ENCODE assay signal across 16 mouse cellular contexts in the genomic region with DNA sequence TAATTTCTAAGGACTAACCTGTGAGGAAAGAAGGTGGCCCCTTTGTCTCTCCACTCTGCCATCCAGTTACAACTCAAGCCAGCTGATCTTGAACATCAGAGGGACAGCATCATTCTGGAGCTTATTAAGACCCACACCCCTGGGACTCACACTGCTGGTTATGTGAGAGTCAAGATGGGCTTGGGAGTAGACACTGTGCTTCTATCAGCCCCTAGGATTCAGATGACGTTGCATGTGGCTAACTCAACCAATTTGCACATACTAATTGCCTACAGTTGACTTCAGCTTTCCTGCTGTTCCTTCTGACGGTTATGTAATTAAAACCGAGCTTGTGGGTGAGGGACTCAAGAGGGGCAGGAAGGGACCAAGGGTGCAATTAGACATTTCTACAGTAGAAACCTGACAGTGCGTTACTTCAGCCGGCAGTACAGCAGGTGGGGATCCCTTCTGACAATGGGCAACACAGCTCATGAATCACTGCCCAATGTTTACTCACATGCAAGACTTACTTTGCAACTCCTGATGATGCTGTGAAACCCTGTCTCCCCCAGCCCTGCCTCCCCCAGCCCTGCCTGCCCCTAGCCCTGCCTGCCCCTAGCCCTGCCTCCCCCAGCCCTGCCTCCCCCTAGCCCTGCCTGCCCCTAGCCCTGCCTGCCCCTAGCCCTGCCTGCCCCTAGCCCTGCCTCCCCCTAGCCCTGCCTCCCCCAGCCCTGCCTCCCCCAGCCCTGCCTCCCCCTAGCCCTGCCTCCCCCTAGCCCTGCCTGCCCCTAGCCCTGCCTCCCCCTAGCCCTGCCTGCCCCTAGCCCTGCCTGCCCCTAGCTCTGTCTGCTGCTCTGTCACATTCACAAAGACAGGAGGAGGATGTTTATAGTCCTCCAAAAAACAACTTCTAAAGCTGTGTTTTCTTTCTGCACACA.
DNase-seq lines count a peak whose midpoint lies in the region; ATAC-seq and TF ChIP-seq lines count a peak whose summit lies in the region.
"Had no signal": no experiment of that assay in that cellular context is flagged by ENCODE, and none has a peak within 500 bp of the region (broad histone marks: within the 10 kb centered on the region; RNA-seq: fewer than 3 reads in every experiment).

No protein-coding gene starts in this region.

- 42% methylated on average over 5 of the region's 5 CpGs for WGBS in midbrain, postnatal 0 days
- 50% methylated on average over 5 of the region's 5 CpGs for WGBS in midbrain, embryonic 13.5 days

- no peaks in the 10 kb centered on the region for H3K27me3 ChIP-seq in midbrain, postnatal 0 days (ENCODE audit: insufficient read depth, low read length)
- no peaks in the 10 kb centered on the region for H3K27me3 ChIP-seq in midbrain, embryonic 13.5 days
- H3K27me3 ChIP-seq: heart, embryonic 15.5 days; limb, embryonic 15.5 days; Patski had no signal

- ATAC-seq in midbrain, postnatal 0 days (ENCODE audit: low FRiP score): no peak
- ATAC-seq in midbrain, embryonic 13.5 days: no peak
- no peak for ATAC-seq in erythroblast, adult 5-6 weeks (replicated peaks; ENCODE audit: low FRiP score, poor library complexity, severe bottlenecking)
- ATAC-seq: midbrain, embryonic 16.5 days; Patski had no signal

- H3K4me1 ChIP-seq in midbrain, postnatal 0 days (ENCODE audit: insufficient read depth, low read length): no peaks in the 10 kb centered on the region
- H3K4me1 ChIP-seq in midbrain, embryonic 13.5 days (replicated peaks): no peaks in the 10 kb centered on the region; the same call in 1 of the 2 replicates
- H3K4me1 ChIP-seq: embryonic facial prominence, embryonic 10.5 days; heart, embryonic 15.5 days; limb, embryonic 15.5 days had no signal

- H3K4me3 ChIP-seq in midbrain, postnatal 0 days (ENCODE audit: low read depth, low read length): no peak overlapping the region
- no peak overlapping the region for H3K4me3 ChIP-seq in midbrain, embryonic 13.5 days (replicated peaks)
- H3K4me3 ChIP-seq: embryonic facial prominence, embryonic 10.5 days; heart, embryonic 15.5 days; limb, embryonic 15.5 days had no signal

- H3K36me3 ChIP-seq in midbrain, postnatal 0 days (ENCODE audit: insufficient read depth, low read length): no peaks in the 10 kb centered on the region
- no peaks in the 10 kb centered on the region for H3K36me3 ChIP-seq in midbrain, embryonic 13.5 days
- H3K36me3 ChIP-seq: embryonic facial prominence, embryonic 10.5 days; heart, embryonic 15.5 days; limb, embryonic 15.5 days had no signal

- TF ChIP-seq CTCF in midbrain, postnatal 0 days (IDR thresholded peaks at IDR 0.05): no peak

- H3K4me2 ChIP-seq in midbrain, postnatal 0 days (ENCODE audit: low read depth, low read length, poor library complexity, severe bottlenecking): no peak overlapping the region
- no peak overlapping the region for H3K4me2 ChIP-seq in midbrain, embryonic 13.5 days (replicated peaks)
- H3K4me2 ChIP-seq: heart, embryonic 15.5 days; limb, embryonic 15.5 days had no signal

- H3K9ac ChIP-seq in midbrain, postnatal 0 days (replicated peaks; ENCODE audit: low read length, poor library complexity, severe bottlenecking): no peak overlapping the region
- no peak overlapping the region for H3K9ac ChIP-seq in midbrain, embryonic 13.5 days (replicated peaks)
- H3K9ac ChIP-seq: heart, embryonic 15.5 days; limb, embryonic 15.5 days had no signal

- no peak overlapping the region for H3K27ac ChIP-seq in midbrain, postnatal 0 days (ENCODE audit: low read depth, low read length)
- no peak overlapping the region for H3K27ac ChIP-seq in midbrain, embryonic 13.5 days
- H3K27ac ChIP-seq: embryonic facial prominence, embryonic 10.5 days; heart, embryonic 15.5 days; limb, embryonic 15.5 days had no signal

- no peaks in the 10 kb centered on the region for H3K9me3 ChIP-seq in midbrain, postnatal 0 days (ENCODE audit: low read length)
- H3K9me3 ChIP-seq in midbrain, embryonic 13.5 days: no peaks in the 10 kb centered on the region
- H3K9me3 ChIP-seq: embryonic facial prominence, embryonic 10.5 days; heart, embryonic 15.5 days; limb, embryonic 15.5 days had no signal

- peak; percentile 44 for DNase-seq in adrenal gland, postnatal 14 days
- no peak for DNase-seq in adrenal gland, adult (ENCODE audit: inconsistent age in 2 of 2, low spot score in 1 of 2)
- peak; percentile 6 for DNase-seq in gastrocnemius, postnatal 25 days
- no peak for DNase-seq in gastrocnemius, adult 18-20 months (ENCODE audit: low spot score)
- DNase-seq in midbrain, postnatal 0 days (ENCODE audit: low spot score): peak; percentile 7
- DNase-seq in kidney, postnatal 4 days: peak; percentile 39 to 40
- DNase-seq: cerebellum, postnatal 25 days; lung, adult 2 months; right cerebral cortex, postnatal 14 days had no signal

Comparison
In these comparisons a context has a peak if more than half of its experiments do, and no peak if none do; other contexts are left out.
1. DNase-seq: peak in adrenal gland, postnatal 14 days (single experiment), gastrocnemius, postnatal 25 days (single experiment), midbrain, postnatal 0 days (single experiment) and kidney, postnatal 4 days (2 of 2); none in adrenal gland, adult (0 of 2) and gastrocnemius, adult 18-20 months (single experiment).